Mouse (Mus musculus) CH12.LX (cell line): ENCODE data around the gene Ddx58. TPM values are rescaled to one million over a fixed set of nuclear protein-coding genes. Genes with fewer than 3 reads are reported as not detected.

Source experiments
- DNase-seq: peaks from one replicate; pipeline ENCODE4 v3.0.0-alpha.2; 2013; ENCODE audit errors: extremely low read depth
- H3K27ac ChIP-seq: 2 replicates; pipeline ENCODE4 v1.5.1; 2012; ENCODE audit warnings: low read depth, mild to moderate bottlenecking, control low read depth, moderate library complexity; ENCODE audit not compliant: insufficient read depth
- H3K27me3 ChIP-seq: replicated peaks from 2 replicates; pipeline ENCODE3; 2012; ENCODE audit warnings: inconsistent platforms
- H3K36me3 ChIP-seq, 2 experiments: replicated peaks in 1 of 2; 2 replicates each; pipeline versions ENCODE3 to v1.6.1; 2012; ENCODE audit warnings: inconsistent platforms in 1 of 2, low read length in 1 of 2, mild to moderate bottlenecking in 1 of 2, mixed read lengths in 1 of 2, moderate library complexity in 1 of 2; ENCODE audit not compliant: control insufficient read depth in 1 of 2, insufficient read depth in 1 of 2
- H3K4me1 ChIP-seq, 2 experiments: 2 replicates each; pipeline ENCODE4 v1.6.1; 2012; ENCODE audit warnings: inconsistent platforms in 1 of 2, moderate library complexity in 1 of 2; ENCODE audit not compliant: insufficient read depth in 2 of 2, control insufficient read depth in 1 of 2
- H3K4me2 ChIP-seq: 2 replicates; pipeline ENCODE4 v1.6.1; 2012; ENCODE audit warnings: low read depth, mild to moderate bottlenecking, control low read depth; ENCODE audit not compliant: poor library complexity, insufficient read depth, severe bottlenecking
- H3K4me3 ChIP-seq, 3 experiments: fragments of 150-350 bp in 1 of 3; sonication (generic) in 1 of 3; replicated peaks in 1 of 3; 2 replicates each; pipeline versions ENCODE3 to v1.5.1; 2011 to 2012; ENCODE audit warnings: low read depth in 2 of 3, low read length in 2 of 3, mild to moderate bottlenecking in 2 of 3, moderate library complexity in 2 of 3, control low read depth in 1 of 3, improper control_type of control experiment in 1 of 3, inconsistent platforms in 1 of 3, mixed read lengths in 1 of 3; ENCODE audit not compliant: poor library complexity in 1 of 3
- H3K79me2 ChIP-seq: replicated peaks from 2 replicates; pipeline ENCODE4 v1.6.1; 2012; ENCODE audit warnings: mild to moderate bottlenecking, moderate library complexity; ENCODE audit not compliant: control insufficient read depth, poor library complexity, insufficient read depth, severe bottlenecking; ENCODE audit errors: extremely low read depth
- H3K9ac ChIP-seq: 2 replicates; pipeline ENCODE4 v1.6.1; 2012; ENCODE audit warnings: low read depth, mild to moderate bottlenecking, control low read depth, moderate library complexity; ENCODE audit not compliant: insufficient read depth
- H3K9me3 ChIP-seq: replicated peaks from 2 replicates; pipeline ENCODE3; 2012; ENCODE audit warnings: low read length, inconsistent platforms, mixed read lengths
- BHLHE40 ChIP-seq: IDR thresholded peaks from 2 replicates; pipeline ENCODE4 v1.6.1; 2011; ENCODE audit warnings: mild to moderate bottlenecking, low read depth, low read length, improper control_type of control experiment
- EP300 ChIP-seq: IDR thresholded peaks from 2 replicates; pipeline ENCODE4 v1.6.1; 2011; ENCODE audit warnings: low read length, improper control_type of control experiment
- ETS1 ChIP-seq: conservative IDR thresholded peaks from 2 replicates; pipeline ENCODE4 v1.6.1; 2012; ENCODE audit warnings: low read depth, mild to moderate bottlenecking, inconsistent platforms, low read length, improper control_type of control experiment, moderate library complexity
- MAX ChIP-seq: IDR thresholded peaks from 2 replicates; pipeline ENCODE4 v1.6.1; 2011; ENCODE audit warnings: low read length, improper control_type of control experiment
- MEF2A ChIP-seq: IDR thresholded peaks from 2 replicates; pipeline ENCODE4 v1.6.1; 2014; ENCODE audit warnings: low read depth, mild to moderate bottlenecking, inconsistent platforms, low read length, improper control_type of control experiment, borderline replicate concordance
- MXI1 ChIP-seq: IDR thresholded peaks from 2 replicates; pipeline ENCODE4 v1.6.1; 2011; ENCODE audit warnings: mild to moderate bottlenecking, low read depth, low read length, improper control_type of control experiment
- MYC ChIP-seq: IDR thresholded peaks from 2 replicates; pipeline ENCODE4 v1.6.1; 2011; ENCODE audit warnings: low read depth, mild to moderate bottlenecking, improper control_type of control experiment, low read length
- PAX5 ChIP-seq: IDR thresholded peaks from 2 replicates; pipeline ENCODE4 v1.6.1; 2012; ENCODE audit warnings: low read length, inconsistent platforms, mixed read lengths
- POLR2A ChIP-seq: IDR thresholded peaks from 2 replicates; pipeline ENCODE4 v1.6.1; 2011; ENCODE audit warnings: low read depth, mild to moderate bottlenecking, improper control_type of control experiment, low read length
- SIN3A ChIP-seq: IDR thresholded peaks from 2 replicates; pipeline ENCODE4 v1.6.1; 2012; ENCODE audit warnings: low read length, improper control_type of control experiment, inconsistent platforms
- TCF12 ChIP-seq: IDR thresholded peaks from 2 replicates; pipeline ENCODE4 v1.6.1; 2014; ENCODE audit warnings: low read depth, mild to moderate bottlenecking, inconsistent platforms, low read length, improper control_type of control experiment
- UBTF ChIP-seq: IDR thresholded peaks from 2 replicates; pipeline ENCODE4 v1.6.1; 2012; ENCODE audit warnings: low read depth, mild to moderate bottlenecking, inconsistent platforms, low read length, improper control_type of control experiment, moderate library complexity
- ZKSCAN1 ChIP-seq: IDR thresholded peaks from 2 replicates; pipeline ENCODE4 v1.6.1; 2012; ENCODE audit warnings: low read depth, inconsistent platforms, low read length, improper control_type of control experiment, borderline replicate concordance
- ZMIZ1 ChIP-seq: IDR thresholded peaks from 2 replicates; pipeline ENCODE4 v1.6.1; 2012; ENCODE audit warnings: low read depth, mild to moderate bottlenecking, inconsistent platforms, low read length, improper control_type of control experiment
- dilution Hi-C: fragments of 300-500 bp; cut with MboI; formaldehyde crosslinking; loops from 2 replicates; pipeline ENCODE4 v1.14.3; 2020; ENCODE audit warnings: low sequenced_read_pairs; ENCODE audit not compliant: extremely low pct_unique_long_range_greater_than_20kb, extremely low pct_ligation_motif_present
- in situ Hi-C: fragments of 300-500 bp; cut with MboI; formaldehyde crosslinking; loops from 3 replicates; pipeline ENCODE4 v1.14.3; 2019; ENCODE audit warnings: low sequenced_read_pairs, low pct_ligation_motif_present, low pct_unique_long_range_greater_than_20kb, mixed read lengths
- polyA plus RNA-seq: library from polyadenylated mRNA; unstranded; fragments of >175 nt; gene quantifications from 2 replicates; pipeline ENCODE4 v1.2.1, GENCODE M21; 2012; ENCODE audit warnings: low read depth; ENCODE audit not compliant: insufficient read length
- total RNA-seq, 2 experiments: library from RNA; depleted of rRNA; stranded (reverse); fragments of 300-350 nt in 1 of 2; fragments of >200 nt in 1 of 2; gene quantifications; 2 replicates each; pipeline ENCODE4 v1.2.3; 2012 to 2014

The Ddx58 gene
- total and polyA plus RNA-seq, 3 experiments = 4.2 to 7.3 (median 6.6) TPM

DNA sequence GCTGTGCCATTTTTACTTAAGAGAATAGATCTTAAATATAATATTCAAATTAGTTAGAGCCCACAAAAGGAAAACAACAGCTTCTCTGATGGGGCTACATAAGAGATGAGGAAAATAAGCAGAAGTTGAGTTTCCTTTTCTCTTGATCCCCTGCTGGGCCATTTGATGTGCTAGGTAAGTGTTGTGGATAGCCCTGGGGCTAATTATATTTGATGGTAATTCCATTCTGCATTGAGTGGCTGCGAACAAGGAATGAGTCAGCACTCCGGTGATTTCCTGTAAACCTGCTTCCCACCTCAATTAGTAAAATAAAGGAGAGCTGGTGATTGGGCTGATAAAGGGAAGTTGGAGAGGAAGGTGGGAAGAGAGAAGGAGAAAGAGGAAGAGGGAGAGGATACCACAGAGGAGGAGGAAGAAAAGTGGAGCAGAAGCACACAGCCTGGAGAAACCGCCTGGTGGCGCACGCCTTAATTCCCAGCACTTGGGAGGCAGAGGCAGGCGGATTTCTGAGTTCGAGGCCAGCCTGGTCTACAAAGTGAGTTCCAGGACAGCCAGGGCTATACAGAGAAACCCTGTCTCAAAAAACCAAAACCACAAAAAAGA lies 6.5 kb downstream of the Ddx58 start:
- H3K9ac ChIP-seq = no peak overlapping the region
- dilution Hi-C loops = no loop called here
- in situ Hi-C loops = no loop called here
- no peak overlapping the region for H3K4me3 ChIP-seq
- TF ChIP-seq TCF12 = no peak
- no peak for TF ChIP-seq POLR2A
- no peak for TF ChIP-seq PAX5
- no peak for TF ChIP-seq ZMIZ1
- TF ChIP-seq ZKSCAN1 = no peak
- TF ChIP-seq, all 38 proteins: peak for 0
- Histone ChIP-seq H3K9me3 (no peaks in the 10 kb centered on the region), H3K4me2 (no peak overlapping the region), H3K4me1 (peaks cover 8 to 10% of the 10 kb centered on the region in 2 experiments), H3K27ac (no peak overlapping the region), H3K27me3 (no peaks in the 10 kb centered on the region), H3K36me3 (peaks cover 0 to 12% of the 10 kb centered on the region in 2 experiments), H3K79me2 (no peaks in the 10 kb centered on the region; the same call in 1 of the 2 replicates)
- no peak for DNase-seq

DNA sequence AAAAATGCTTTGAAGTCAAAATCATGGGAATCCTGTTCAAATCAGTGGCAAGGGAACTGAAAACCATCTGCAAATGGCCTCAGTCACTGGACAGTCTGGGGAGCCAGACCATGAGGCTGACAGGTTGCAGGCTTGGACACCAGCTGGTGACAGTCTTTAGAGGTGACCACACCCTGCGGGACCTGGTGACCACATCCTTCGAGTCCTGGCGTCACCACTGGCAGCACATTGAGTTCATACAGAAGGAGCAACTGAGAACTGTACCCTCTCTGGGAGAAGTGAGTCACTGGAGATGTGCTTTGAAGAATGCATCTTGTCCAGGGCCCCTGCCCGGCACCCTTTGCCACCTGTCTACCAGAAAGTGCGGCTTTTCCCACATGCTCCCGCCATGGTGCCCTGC lies 9.9 kb downstream of the Ddx58 start:
- dilution Hi-C loops = no loop called here
- no peak overlapping the region for H3K4me2 ChIP-seq
- peaks cover 0 to 5% of the 10 kb centered on the region in 2 experiments; a peak in 2 of 4 replicates for H3K4me1 ChIP-seq
- H3K27ac ChIP-seq = no peak overlapping the region
- H3K79me2 ChIP-seq = no peaks in the 10 kb centered on the region; the same call in 1 of the 2 replicates
- in situ Hi-C loops = no loop called here
- no peaks in the 10 kb centered on the region for H3K27me3 ChIP-seq
- H3K9me3 ChIP-seq = no peaks in the 10 kb centered on the region
- peaks cover 0 to 25% of the 10 kb centered on the region in 2 experiments for H3K36me3 ChIP-seq
- H3K4me3 ChIP-seq = no peak overlapping the region
- no peak overlapping the region for H3K9ac ChIP-seq
- DNase-seq = no peak
- peak; percentile 34 for TF ChIP-seq ETS1
- TF ChIP-seq MXI1 = peak; percentile 39; the same call in 1 of the 2 replicates
- 0 out of 2 replicates have a peak, but pooled peaks have one; percentile 29 for TF ChIP-seq BHLHE40
- TF ChIP-seq MEF2A = no peak
- TF ChIP-seq SIN3A = 0 out of 2 replicates have a peak, but pooled peaks have one; percentile 26
- peak; percentile 55; the same call in 1 of the 2 replicates for TF ChIP-seq TCF12
- TF ChIP-seq MYC = 0 out of 2 replicates have a peak, but pooled peaks have one; percentile 32
- TF ChIP-seq ZKSCAN1 = no peak
- no peak for TF ChIP-seq UBTF
- no peak for TF ChIP-seq MAX
- peak; percentile 10; the same call in 1 of the 2 replicates for TF ChIP-seq EP300
